23 mouse cellular contexts compared by ENCODE assay signal in the genomic region with DNA sequence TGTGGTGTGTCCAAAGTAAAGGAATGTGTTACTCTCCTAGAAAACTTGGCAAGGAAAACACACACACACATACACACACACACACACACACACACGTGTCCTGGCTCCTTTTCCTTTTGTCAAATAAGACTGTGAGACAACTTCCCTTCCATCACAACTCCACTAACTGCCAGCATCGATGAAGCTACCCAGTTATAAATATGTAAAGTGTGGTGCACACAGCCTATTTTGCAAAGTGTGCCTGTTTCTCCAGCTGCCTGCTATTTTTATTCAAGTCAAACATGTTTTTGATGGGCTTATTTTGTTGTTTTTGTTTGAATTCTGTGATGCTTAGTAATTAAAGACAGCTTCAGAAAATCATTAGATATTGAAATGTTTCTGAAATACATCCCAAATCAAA.
DNase-seq lines count a peak whose midpoint lies in the region; ATAC-seq and TF ChIP-seq lines count a peak whose summit lies in the region.
"Had no signal": no experiment of that assay in that cellular context is flagged by ENCODE, and none has a peak within 500 bp of the region (broad histone marks: within the 10 kb centered on the region; RNA-seq: fewer than 3 reads in every experiment).

No protein-coding gene starts in this region.

- H3K27me3 ChIP-seq in forebrain, embryonic 16.5 days (replicated peaks; ENCODE audit: control insufficient read depth, insufficient read depth, low read length) = no peaks in the 10 kb centered on the region
- H3K27me3 ChIP-seq in forebrain, embryonic 15.5 days = no peaks in the 10 kb centered on the region
- H3K27me3 ChIP-seq in stomach, postnatal 0 days (ENCODE audit: control insufficient read depth, insufficient read depth, low read length) = no peaks in the 10 kb centered on the region
- H3K27me3 ChIP-seq: CH12.LX; embryonic facial prominence, embryonic 12.5 days; forebrain, embryonic 12.5 days; Patski had no signal

- no peak overlapping the region for H3K4me2 ChIP-seq in forebrain, embryonic 16.5 days (ENCODE audit: low read length)
- no peak overlapping the region for H3K4me2 ChIP-seq in forebrain, embryonic 15.5 days (replicated peaks)
- H3K4me2 ChIP-seq in stomach, postnatal 0 days (replicated peaks; ENCODE audit: low read depth) = no peak overlapping the region
- H3K4me2 ChIP-seq: embryonic facial prominence, embryonic 12.5 days; forebrain, embryonic 12.5 days had no signal

- no peaks in the 10 kb centered on the region for H3K9me3 ChIP-seq in forebrain, embryonic 16.5 days (ENCODE audit: control insufficient read depth, low read length)
- no peaks in the 10 kb centered on the region for H3K9me3 ChIP-seq in forebrain, embryonic 15.5 days
- H3K9me3 ChIP-seq in stomach, postnatal 0 days (ENCODE audit: control insufficient read depth, low read length) = no peaks in the 10 kb centered on the region
- H3K9me3 ChIP-seq: embryonic facial prominence, embryonic 12.5 days; forebrain, embryonic 12.5 days had no signal

- H3K4me1 ChIP-seq in forebrain, embryonic 16.5 days (replicated peaks; ENCODE audit: control insufficient read depth, insufficient read depth, low read length) = no peaks in the 10 kb centered on the region
- H3K4me1 ChIP-seq in forebrain, embryonic 15.5 days = no peaks in the 10 kb centered on the region
- no peaks in the 10 kb centered on the region for H3K4me1 ChIP-seq in stomach, postnatal 0 days (replicated peaks; ENCODE audit: control insufficient read depth, insufficient read depth)
- H3K4me1 ChIP-seq: embryonic facial prominence, embryonic 10.5 days; embryonic facial prominence, embryonic 12.5 days; forebrain, embryonic 12.5 days had no signal

- H3K9ac ChIP-seq in forebrain, embryonic 16.5 days (replicated peaks; ENCODE audit: low read depth, low read length) = no peak overlapping the region
- no peak overlapping the region for H3K9ac ChIP-seq in forebrain, embryonic 15.5 days (replicated peaks)
- no peak overlapping the region for H3K9ac ChIP-seq in stomach, postnatal 0 days (ENCODE audit: low read length)
- H3K9ac ChIP-seq: embryonic facial prominence, embryonic 12.5 days; forebrain, embryonic 12.5 days had no signal

- 70% methylated on average over 2 of the region's 2 CpGs for WGBS in forebrain, embryonic 16.5 days
- WGBS in forebrain, embryonic 15.5 days = 76% methylated on average over 2 of the region's 2 CpGs
- WGBS in stomach, postnatal 0 days = 77% methylated on average over 2 of the region's 2 CpGs

- peak; percentile 52 for ATAC-seq in forebrain, embryonic 16.5 days
- no peak for ATAC-seq in forebrain, embryonic 15.5 days (replicated peaks)
- ATAC-seq in stomach, postnatal 0 days (ENCODE audit: low FRiP score, low TSS enrichment) = no peak
- ATAC-seq: activated CD4-positive, CD25-positive, alpha-beta regulatory T cell, adult 4 months; CD4-positive, CD25-positive, alpha-beta regulatory T cell, adult 4 months; forebrain, embryonic 14.5 days; Patski had no signal

- no peak overlapping the region for H3K4me3 ChIP-seq in forebrain, embryonic 16.5 days (replicated peaks; ENCODE audit: low read length)
- H3K4me3 ChIP-seq in forebrain, embryonic 15.5 days = no peak overlapping the region
- no peak overlapping the region for H3K4me3 ChIP-seq in stomach, postnatal 0 days (ENCODE audit: low read depth, low read length)
- H3K4me3 ChIP-seq: embryonic facial prominence, embryonic 10.5 days; embryonic facial prominence, embryonic 12.5 days; forebrain, embryonic 12.5 days had no signal

- intact Hi-C loops in left cerebral cortex, postnatal 14 days (cut with DNase I) = no loop called here
- intact Hi-C loops in left cerebral cortex, postnatal 36 days (cut with DNase I) = no loop called here

- no peak overlapping the region for H3K27ac ChIP-seq in forebrain, embryonic 16.5 days (ENCODE audit: low read length)
- H3K27ac ChIP-seq in forebrain, embryonic 15.5 days (replicated peaks) = no peak overlapping the region
- H3K27ac ChIP-seq in stomach, postnatal 0 days (replicated peaks) = no peak overlapping the region
- H3K27ac ChIP-seq: embryonic facial prominence, embryonic 10.5 days; embryonic facial prominence, embryonic 12.5 days; forebrain, embryonic 12.5 days had no signal

- no peaks in the 10 kb centered on the region for H3K36me3 ChIP-seq in forebrain, embryonic 16.5 days (ENCODE audit: control insufficient read depth, insufficient read depth)
- no peaks in the 10 kb centered on the region for H3K36me3 ChIP-seq in forebrain, embryonic 15.5 days
- H3K36me3 ChIP-seq in stomach, postnatal 0 days (ENCODE audit: control insufficient read depth, insufficient read depth, low read length) = no peaks in the 10 kb centered on the region
- H3K36me3 ChIP-seq: embryonic facial prominence, embryonic 10.5 days; embryonic facial prominence, embryonic 12.5 days; forebrain, embryonic 12.5 days; G1E had no signal

- peak; percentile 2 to 4 for DNase-seq in left cerebral cortex, postnatal 14 days (ENCODE audit: low spot score in 2 of 2)
- DNase-seq in left cerebral cortex, postnatal 36 days (ENCODE audit: low spot score in 2 of 2) = no peak
- DNase-seq in stomach, postnatal 0 days (ENCODE audit: low spot score) = no peak
- DNase-seq: adrenal gland, adult 8-10 months; adrenal gland, postnatal 14 days; adrenal gland, postnatal 36 days; B cell, adult 2 months; cerebellum, adult 11-12 months; cerebellum, adult 2 months; cerebellum, adult 9-10 months; cerebellum, postnatal 10 days; cerebellum, postnatal 25 days had no signal

- TF ChIP-seq EP300 in stomach, postnatal 0 days (optimal IDR thresholded peaks at IDR 0.05) = no peak

- TF ChIP-seq CTCF in stomach, postnatal 0 days (IDR thresholded peaks at IDR 0.05; ENCODE audit: low read depth) = no peak

Comparison
In these comparisons a context has a peak if more than half of its experiments do, and no peak if none do; other contexts are left out.
1. DNase-seq: peak in left cerebral cortex, postnatal 14 days (2 of 2); none in left cerebral cortex, postnatal 36 days (0 of 2) and stomach, postnatal 0 days (single experiment).